Comparison of ENCODE assay signal across 8 mouse cellular contexts in genomic region chr15:6386961-6387728, GRCm38 (mm10). TPM values are rescaled to one million over a fixed set of nuclear protein-coding genes. Genes with fewer than 3 reads are reported as not detected.
DNase-seq lines count a peak whose midpoint lies in the region; ATAC-seq and TF ChIP-seq lines count a peak whose summit lies in the region.

No protein-coding gene starts in this region.

- TF ChIP-seq CTCF in spleen, adult 2 months (IDR thresholded peaks at IDR 0.05; ENCODE audit: extremely low read depth, insufficient read depth, insufficient read length, insufficient replicate concordance): no peak
- TF ChIP-seq CTCF in intestine, postnatal 0 days (IDR thresholded peaks at IDR 0.05; ENCODE audit: low read depth): no peak

- DNase-seq in spleen, adult 2 months (ENCODE audit: low read depth in 1 of 2, low spot score in 2 of 2): no peak
- no peak for DNase-seq in spleen, postnatal 14 days (ENCODE audit: low spot score in 2 of 2)
- DNase-seq in c-Kit-positive CD71-positive TER-119-positive erythroid progenitor cells, embryonic 14.5 days (ENCODE audit: low spot score): no peak
- DNase-seq in gastrocnemius, adult 18-20 months (ENCODE audit: low spot score): no peak
- no peak for DNase-seq in layer of hippocampus, postnatal 36 days

- no peaks in the 10 kb centered on the region for H3K36me3 ChIP-seq in spleen, adult 2 months (ENCODE audit: control insufficient read depth, insufficient read depth, low read length)
- H3K36me3 ChIP-seq in forebrain, embryonic 13.5 days (ENCODE audit: poor library complexity, severe bottlenecking): no peaks in the 10 kb centered on the region
- H3K36me3 ChIP-seq in intestine, postnatal 0 days (ENCODE audit: control insufficient read depth, insufficient read depth): peaks cover 7% of the 10 kb centered on the region; the same call in 1 of the 2 replicates
- no peaks in the 10 kb centered on the region for H3K36me3 ChIP-seq in midbrain, embryonic 15.5 days (replicated peaks)

- WGBS in spleen, adult 2 months: 48% methylated on average over 19 of the region's 19 CpGs
- 6% methylated on average over 19 of the region's 19 CpGs for WGBS in forebrain, embryonic 13.5 days
- WGBS in intestine, postnatal 0 days: 11% methylated on average over 19 of the region's 19 CpGs
- WGBS in midbrain, embryonic 15.5 days: 6% methylated on average over 19 of the region's 19 CpGs

- H3K27ac ChIP-seq in spleen, adult 2 months (ENCODE audit: insufficient read depth, low read length): peak overlapping the region; percentile 35; the same call in 1 of the 2 replicates
- H3K27ac ChIP-seq in forebrain, embryonic 13.5 days: no peak overlapping the region
- H3K27ac ChIP-seq in intestine, postnatal 0 days (ENCODE audit: low read depth, low read length): peak overlapping the region; percentile 37; the same call in 1 of the 2 replicates
- no peak overlapping the region for H3K27ac ChIP-seq in midbrain, embryonic 15.5 days

- H3K4me3 ChIP-seq in spleen, adult 2 months (ENCODE audit: extremely low read depth, insufficient read depth, insufficient read length): peak overlapping the region; percentile 51
- H3K4me3 ChIP-seq in forebrain, embryonic 13.5 days: peak overlapping the region; percentile 45
- H3K4me3 ChIP-seq in intestine, postnatal 0 days (ENCODE audit: low read depth, low read length): peak overlapping the region; percentile 51
- peak overlapping the region; percentile 52 for H3K4me3 ChIP-seq in midbrain, embryonic 15.5 days

- H3K4me1 ChIP-seq in spleen, adult 2 months (ENCODE audit: control insufficient read depth, insufficient read depth, insufficient read length): peaks cover 3% of the 10 kb centered on the region; the same call in 1 of the 2 replicates
- peaks cover 8% of the 10 kb centered on the region for H3K4me1 ChIP-seq in forebrain, embryonic 13.5 days
- no peaks in the 10 kb centered on the region for H3K4me1 ChIP-seq in intestine, postnatal 0 days (replicated peaks; ENCODE audit: control insufficient read depth, insufficient read depth, low read length)
- H3K4me1 ChIP-seq in midbrain, embryonic 15.5 days: peaks cover 7% of the 10 kb centered on the region

- H3K9ac ChIP-seq in forebrain, embryonic 13.5 days: peak overlapping the region; percentile 60
- peak overlapping the region; percentile 47 for H3K9ac ChIP-seq in intestine, postnatal 0 days (ENCODE audit: low read depth, low read length)
- H3K9ac ChIP-seq in midbrain, embryonic 15.5 days: peak overlapping the region; percentile 48; the same call in 1 of the 2 replicates

- no peaks in the 10 kb centered on the region for H3K9me3 ChIP-seq in forebrain, embryonic 13.5 days (replicated peaks)
- H3K9me3 ChIP-seq in intestine, postnatal 0 days (ENCODE audit: control insufficient read depth): no peaks in the 10 kb centered on the region
- H3K9me3 ChIP-seq in midbrain, embryonic 15.5 days: no peaks in the 10 kb centered on the region

- TF ChIP-seq POLR2A in spleen, adult 2 months (IDR thresholded peaks at IDR 0.05; ENCODE audit: low read depth, low read length): no peak

- H3K4me2 ChIP-seq in forebrain, embryonic 13.5 days: peak overlapping the region; percentile 65
- peak overlapping the region; percentile 74 for H3K4me2 ChIP-seq in intestine, postnatal 0 days (replicated peaks; ENCODE audit: low read depth)
- H3K4me2 ChIP-seq in midbrain, embryonic 15.5 days: peak overlapping the region; percentile 88

- peaks cover 4% of the 10 kb centered on the region for H3K27me3 ChIP-seq in spleen, adult 2 months (ENCODE audit: control insufficient read depth, insufficient read depth, low read length)
- no peaks in the 10 kb centered on the region; the same call in 1 of the 2 replicates for H3K27me3 ChIP-seq in forebrain, embryonic 13.5 days
- no peaks in the 10 kb centered on the region for H3K27me3 ChIP-seq in intestine, postnatal 0 days (replicated peaks; ENCODE audit: control insufficient read depth, insufficient read depth, low read length)
- H3K27me3 ChIP-seq in midbrain, embryonic 15.5 days (replicated peaks): no peaks in the 10 kb centered on the region

- ATAC-seq in forebrain, embryonic 13.5 days: peak; percentile 46; the same call in 1 of the 2 replicates
- no peak for ATAC-seq in intestine, postnatal 0 days
- no peak for ATAC-seq in midbrain, embryonic 15.5 days (replicated peaks)

RNA-seq across cellular contexts. Expression of gene C9, which starts 58.0 kb away (rescaled TPM):
- polyA plus RNA-seq in spleen, adult 2 months (2012; rRNA removed): not detected in 2 replicates
- polyA plus RNA-seq in forebrain, embryonic 13.5 days (2015; fragmentation: Nextera tagmentation; extraction: Ambion mirVana): not detected in 2 replicates
- polyA plus RNA-seq in intestine, postnatal 0 days (2015; fragmentation: Nextera tagmentation; extraction: Ambion mirVana): 0.57 and 0.63 TPM in 2 replicates
- polyA plus RNA-seq in midbrain, embryonic 15.5 days (2015; fragmentation: Nextera tagmentation; extraction: Ambion mirVana): not detected in 2 replicates
- not detected for total RNA-seq in gastrocnemius, adult 18-20 months (2021)
- total RNA-seq in layer of hippocampus, postnatal 36 days (2021): not detected

Comparison
In these comparisons a context has a peak if more than half of its experiments do, and no peak if none do; other contexts are left out.
1. H3K27ac ChIP-seq: peak in spleen, adult 2 months (single experiment) and intestine, postnatal 0 days (single experiment); none in forebrain, embryonic 13.5 days (single experiment) and midbrain, embryonic 15.5 days (single experiment).
2. Peak in every context shown above with its lines, with median percentiles within 50 percentile points of each other: H3K4me3 ChIP-seq, H3K4me2 ChIP-seq and H3K9ac ChIP-seq.